Mouse (Mus musculus) cerebellum, adult 18-20 months (tissue): ENCODE data around the gene Emc7.

Source experiments
- DNase-seq, 2 experiments: peaks; one replicate each; pipeline ENCODE4 v3.0.0; 2021

Gene Emc7

DNA sequence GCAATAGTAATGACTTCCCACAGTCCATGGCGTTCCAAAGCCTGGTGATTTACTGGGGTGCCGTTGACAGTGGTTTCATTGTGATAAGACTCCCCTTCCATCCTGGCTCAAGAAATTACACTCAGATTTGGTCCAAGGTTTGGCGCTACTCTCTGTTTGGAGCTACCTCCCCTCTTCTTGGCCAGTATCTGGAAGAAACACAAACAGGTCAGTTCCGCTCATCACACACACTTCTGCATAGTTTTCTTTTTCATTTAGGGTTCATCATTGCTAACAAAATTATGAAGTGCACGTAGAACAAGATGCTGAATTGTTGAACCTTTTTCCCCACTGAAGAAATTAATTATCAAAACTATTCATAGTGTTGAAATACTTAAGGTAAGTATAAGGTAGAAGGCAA, 25.9 kb downstream of the Emc7 start, which contains the start of gene Chrm5:
Chrm5 (minus strand) TSS at position 101 of the 400 bp plus-strand sequence.
- no peak for DNase-seq

DNA sequence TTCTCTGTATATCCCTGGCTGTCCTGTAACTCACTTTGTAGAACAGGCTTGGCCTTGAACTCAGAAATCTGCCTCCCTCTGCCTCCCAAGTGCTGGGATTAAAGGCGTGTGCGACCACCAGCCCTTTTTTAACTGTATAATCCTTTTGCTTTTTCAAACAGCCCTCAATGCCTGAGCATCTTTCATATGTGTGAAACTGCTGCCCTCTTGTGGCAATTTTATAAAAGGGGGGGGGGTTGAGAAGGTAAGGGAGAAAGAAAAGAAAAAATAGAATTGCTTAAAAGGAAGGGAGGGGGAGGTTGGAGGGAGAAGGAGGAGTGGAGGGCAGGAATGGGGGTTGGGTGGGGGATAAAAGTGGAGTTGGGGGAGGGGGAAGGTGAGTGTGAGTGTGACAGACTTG, 26.8 kb downstream of the Emc7 start:
- DNase-seq = no peak

DNA sequence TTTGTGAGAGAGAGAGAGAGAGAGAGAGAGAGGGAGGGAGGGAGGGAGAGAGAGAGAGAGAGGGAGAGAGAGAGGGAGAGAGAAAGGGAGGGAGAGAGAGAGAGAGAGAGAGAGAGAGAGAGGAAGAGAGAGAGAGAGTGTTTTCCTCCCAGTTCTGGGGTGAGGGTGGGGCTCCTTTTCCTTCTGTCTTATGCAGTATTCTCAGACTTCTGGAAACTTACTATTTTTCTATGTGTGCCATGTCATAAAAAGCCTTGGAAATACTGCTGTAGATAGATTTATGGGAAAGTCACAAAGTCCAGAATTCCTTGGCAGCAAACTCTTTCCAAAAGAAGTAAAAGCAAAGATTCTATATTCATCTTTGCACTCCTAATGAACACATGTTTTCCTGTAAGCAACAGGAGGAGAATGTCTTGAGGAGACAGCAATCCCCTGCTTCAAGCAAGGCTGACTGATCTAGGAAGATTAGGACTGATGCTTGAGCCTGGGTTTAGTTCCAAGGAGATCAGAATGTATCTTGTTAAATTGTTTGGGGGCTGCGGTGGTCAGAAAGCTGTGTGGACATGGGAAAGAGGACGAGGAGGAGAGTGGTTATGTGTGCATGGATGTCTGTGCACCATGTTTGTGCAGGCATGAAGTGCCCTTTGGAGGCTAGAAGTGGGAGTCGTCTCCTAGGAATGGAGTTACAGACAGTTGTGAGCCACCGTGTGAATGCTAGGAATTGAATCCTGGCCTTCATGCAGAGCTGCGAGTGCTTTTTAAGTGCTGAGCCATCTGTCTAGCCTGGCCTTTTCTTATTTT, 27.9 kb downstream of the Emc7 start:
- no peak for DNase-seq

DNA sequence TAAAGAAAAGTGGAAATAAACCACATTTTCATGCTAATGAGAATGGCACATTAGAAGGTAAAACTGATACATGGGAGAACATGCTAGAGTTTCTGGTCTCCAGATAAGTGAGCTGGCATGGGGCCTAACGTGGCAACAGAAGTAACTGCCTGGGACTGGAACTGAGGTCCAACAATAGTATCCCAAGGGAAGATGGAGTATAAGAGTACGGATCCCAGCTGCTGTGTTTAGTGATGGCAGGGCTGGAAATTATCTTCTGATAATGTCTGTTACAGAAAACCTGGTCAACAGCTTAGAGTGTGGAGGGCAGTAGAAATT, 28.5 kb downstream of the Emc7 start:
- no peak for DNase-seq

DNA sequence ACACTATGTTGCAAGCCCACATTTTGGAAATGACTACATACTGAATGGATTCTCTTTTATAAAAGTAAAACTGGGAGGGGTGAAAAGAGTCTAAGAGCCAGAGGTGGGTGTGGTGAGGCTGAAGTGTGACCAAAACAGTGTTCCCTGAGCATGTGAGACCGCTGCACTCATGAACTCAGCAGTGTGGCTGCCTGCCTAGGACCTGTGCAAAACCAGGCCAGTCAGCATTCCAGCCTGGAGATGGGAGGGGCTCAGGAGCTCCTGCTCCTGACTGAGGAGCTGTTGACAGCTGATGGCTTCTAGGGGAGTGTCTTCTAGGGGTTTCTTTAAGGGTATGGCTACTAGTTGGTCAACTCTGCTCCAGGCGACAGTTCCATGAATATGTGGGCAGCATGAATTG, 30.1 kb downstream of the Emc7 start:
- DNase-seq = no peak

DNA sequence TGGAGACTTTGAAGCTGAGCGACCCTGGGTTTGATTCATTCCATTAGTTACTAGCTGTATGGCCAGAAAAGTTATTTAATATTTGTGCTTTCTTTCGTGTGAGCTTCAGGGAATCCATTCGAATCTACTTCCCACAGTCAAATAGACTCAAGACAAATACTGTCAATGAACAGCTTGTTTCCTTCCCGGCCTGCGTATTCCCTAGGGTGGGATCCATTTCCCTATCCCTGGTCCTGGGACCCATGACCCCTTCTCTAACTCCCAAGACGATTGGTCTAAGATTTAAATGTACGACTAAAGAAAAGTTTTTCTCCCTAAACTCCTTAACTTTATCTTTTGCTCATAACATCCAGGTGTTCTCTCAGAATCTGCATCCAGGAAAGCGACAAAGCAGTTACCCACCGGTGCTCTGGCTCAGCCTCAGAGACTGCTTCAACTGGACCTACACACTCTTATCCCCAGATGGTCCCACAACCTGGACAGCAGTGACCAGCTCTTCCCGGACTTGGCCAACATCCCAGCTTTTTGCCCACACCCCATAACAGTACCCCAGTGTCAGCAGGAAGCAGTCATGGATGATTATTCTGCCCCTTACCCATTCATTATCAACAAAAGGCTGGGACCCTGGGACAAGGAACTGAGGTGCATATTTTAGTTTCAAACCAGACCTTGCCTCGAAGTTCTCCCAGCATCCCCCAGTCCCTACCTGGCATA, 35.8 kb downstream of the Emc7 start:
- DNase-seq = no peak

DNA sequence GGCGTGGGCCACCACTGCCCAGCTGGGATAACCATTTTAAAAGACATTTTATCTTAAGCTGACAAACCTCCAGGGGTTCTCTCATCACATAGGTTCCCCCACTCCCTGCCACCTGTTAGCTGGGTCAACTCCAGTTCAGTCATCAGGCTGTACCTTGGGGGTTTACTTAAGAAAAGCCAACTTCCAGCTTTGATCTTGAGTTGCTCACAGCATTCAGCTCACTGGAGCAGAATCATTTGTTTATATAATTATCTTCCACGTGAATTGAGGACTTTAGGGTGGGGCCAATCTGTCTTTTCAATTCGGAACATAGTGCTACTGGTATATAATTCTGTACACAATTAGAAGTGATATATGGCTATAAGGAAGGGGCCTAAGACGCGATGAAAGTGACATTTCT, 36.8 kb downstream of the Emc7 start:
- DNase-seq = no peak

DNA sequence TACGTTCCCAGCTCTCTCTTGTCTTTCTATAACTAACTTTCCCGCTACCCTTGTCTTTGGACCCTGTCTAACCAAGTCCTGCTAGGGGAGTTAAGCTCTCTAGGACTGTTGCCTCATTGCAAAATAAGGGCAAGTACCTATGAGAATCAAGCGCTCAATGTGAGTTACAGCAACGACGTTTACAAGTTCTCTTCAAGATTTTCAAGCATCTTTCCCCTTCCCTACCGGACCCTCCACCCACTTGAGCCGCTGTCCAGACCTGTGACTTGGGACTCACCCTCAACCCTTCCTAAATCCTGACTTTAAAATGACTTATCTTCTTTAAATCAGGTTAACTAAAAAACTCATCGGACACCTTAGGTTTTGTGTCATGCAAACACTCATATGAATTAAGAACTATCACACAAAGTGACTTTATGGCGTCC, 37.6 kb downstream of the Emc7 start:
- DNase-seq = no peak

DNA sequence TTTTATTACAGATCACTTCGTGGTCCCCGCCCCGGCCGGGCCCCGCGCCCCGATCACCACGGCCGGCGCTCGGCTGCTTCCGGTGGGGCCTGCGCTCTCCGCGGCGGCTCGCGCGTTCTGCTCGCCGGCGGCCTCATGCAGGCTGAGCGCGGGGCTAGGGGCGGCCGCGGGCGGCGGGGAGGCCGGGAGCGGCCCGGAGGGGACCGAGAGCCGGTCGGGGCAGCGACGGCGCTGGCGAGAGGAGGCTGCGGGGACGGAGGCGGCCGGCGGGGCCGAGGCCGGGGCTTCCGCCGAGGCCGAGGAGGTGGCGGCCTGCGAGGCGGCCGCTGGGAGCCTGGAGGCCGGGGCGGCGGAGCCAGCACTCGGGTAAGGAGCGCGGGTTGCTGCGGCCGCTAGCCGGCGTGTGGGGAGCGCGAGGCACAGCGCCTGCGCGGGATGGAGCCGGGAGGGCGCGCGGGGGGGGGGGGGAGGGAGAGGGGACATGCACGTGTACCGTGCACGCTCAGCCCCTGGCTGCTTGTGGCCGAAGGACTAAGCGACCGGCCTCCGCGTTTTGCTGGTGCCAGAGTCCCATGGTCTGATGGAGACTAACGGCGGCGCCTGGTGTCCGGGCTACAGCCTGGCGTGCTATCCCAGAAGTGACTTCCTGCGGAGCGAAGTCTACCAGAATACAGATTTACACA, 38.2 kb downstream of the Emc7 start, which contains the start of gene Aven:
Aven (plus strand) TSS at position 109 of the 683 bp plus-strand sequence.
- peak; percentile 82 to 93 for DNase-seq

DNA sequence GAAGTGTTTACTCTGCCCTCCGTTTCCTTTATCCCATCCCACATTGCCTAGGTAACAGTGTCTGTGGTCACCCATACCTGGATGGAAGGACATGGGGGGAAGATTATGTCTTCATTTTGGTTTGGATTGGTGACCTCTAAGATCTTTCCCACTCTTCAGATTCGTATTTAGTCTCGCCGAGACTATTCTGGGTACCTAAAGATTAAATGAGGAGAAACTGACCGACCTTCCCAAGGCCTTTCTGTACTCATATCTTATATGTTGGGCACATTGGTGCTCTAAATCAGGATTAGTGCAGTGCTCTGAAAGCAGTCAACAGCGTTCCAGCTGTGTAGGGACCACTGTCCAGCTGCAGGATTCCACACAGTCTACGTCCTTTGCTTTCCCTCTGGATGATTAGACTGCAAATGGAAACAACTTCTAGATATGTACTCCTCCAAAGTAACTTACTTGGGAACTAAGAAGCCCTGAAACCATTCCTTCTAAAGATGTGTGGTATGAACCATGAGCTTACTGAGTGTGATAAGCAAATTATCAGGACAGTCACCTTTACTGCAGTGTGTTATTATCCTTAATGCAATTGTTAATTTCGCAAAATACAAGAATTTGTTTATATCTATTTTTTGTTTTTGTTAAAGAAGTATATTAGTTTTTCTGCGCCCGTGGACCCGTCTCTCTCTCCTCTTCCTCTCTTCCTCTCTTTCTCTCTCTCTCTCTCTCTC, 38.9 kb downstream of the Emc7 start:
- DNase-seq = no peak

DNA sequence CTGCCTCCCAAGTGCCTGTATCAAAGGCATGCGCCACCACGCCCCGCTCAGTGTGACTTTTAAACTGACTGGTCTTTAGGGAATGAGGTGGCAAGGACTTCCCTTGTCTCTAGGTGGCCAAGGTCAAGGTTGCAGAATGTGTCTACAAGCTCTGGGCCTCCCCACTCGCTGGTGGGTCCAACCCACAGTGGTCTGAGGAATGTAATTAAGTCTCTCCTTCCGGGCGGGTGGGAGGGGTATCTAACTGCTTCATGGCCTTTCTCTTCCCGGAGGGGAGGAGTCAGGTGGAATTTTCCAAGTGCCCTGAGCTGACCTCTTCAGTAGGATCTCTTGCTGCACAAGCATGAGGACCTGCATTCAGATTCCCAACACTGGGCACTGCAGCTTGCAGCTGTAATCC, 43.1 kb downstream of the Emc7 start:
- DNase-seq = no peak

DNA sequence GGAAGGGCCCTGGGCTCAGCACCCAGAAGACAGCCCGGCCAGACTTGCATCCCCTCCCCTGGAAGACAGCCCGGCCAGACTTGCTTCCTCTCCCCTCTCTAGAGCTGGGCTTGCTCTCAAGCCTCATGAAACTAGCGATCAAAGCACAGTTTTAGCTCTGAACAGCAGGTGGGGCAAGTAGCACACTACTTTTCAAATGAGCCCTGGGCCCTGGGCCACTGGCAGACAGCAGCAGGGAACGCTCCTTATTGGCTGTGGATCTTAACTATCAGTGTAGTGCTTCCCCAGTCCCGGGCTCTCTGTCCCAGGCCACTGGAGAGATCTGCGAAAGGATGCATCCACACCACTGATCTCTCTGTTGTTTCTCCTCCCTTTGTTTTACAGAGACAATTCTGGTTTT, 46.4 kb downstream of the Emc7 start:
- DNase-seq = peak; percentile 45 to 55

DNA sequence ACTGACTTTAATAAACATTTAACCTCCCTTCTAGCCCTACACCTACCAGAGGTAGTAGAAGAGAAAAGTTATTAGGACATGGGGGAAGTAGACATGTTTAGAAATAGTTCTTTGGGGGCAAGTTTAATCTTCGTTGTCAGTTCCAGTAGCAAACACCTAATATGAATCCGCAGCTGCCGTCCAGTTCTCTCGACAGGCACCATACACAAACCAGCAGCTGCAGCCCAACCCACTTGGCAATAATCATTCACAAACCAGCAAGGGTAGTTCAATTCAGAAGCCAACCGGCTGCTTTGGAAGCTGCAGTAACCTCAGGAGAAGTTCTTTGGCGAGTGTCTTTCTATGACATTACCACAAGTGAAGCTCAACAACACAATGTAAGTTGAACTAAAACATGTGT, 49.2 kb downstream of the Emc7 start:
- DNase-seq = no peak

DNA sequence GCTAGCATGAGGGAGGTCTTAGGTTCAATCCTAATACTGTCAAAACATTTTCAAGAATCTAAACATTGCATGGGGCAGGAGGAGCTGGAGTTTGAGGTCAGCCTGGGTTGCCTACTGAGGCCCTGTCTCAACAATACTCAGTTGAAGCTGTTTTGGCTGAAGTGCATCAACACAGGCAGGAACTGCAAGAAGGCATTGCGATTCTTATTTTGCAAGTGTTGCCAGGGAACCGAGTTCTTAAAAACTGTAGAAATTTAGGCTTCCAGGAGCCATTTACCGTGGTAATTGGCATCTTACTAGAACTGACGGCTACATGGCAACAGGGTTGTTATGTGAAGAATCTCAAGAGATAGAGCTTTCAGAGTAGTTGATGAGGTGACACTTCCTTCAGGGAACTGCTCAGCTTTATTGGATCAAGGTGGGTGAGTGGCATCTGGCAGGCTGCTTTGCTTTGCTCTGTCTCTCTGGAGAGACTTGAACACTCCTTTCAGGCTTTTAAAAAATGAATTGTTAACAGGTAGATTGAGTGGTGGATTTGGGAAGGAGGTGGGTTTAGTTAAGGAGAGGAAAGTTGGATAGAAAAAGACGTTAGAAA, 52.1 kb downstream of the Emc7 start:
- no peak for DNase-seq

DNA sequence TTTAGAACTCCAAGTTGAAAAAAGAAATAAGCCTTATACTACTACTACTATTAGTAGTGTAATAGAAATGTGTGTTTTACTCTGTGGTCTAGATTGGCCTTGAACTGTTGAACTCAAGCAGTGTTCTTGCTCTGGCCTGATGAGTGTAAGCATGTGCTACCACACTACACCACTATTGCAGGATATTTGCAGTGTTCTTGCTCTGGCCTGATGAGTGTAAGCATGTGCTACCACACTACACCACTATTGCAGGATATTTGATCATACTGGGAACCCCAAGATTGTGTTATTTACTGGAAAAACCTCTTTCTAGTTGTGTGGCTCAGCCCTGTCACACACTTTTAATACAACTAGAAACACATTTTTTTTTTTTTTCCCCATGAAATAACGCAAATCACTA, 52.6 kb downstream of the Emc7 start:
- no peak for DNase-seq

DNA sequence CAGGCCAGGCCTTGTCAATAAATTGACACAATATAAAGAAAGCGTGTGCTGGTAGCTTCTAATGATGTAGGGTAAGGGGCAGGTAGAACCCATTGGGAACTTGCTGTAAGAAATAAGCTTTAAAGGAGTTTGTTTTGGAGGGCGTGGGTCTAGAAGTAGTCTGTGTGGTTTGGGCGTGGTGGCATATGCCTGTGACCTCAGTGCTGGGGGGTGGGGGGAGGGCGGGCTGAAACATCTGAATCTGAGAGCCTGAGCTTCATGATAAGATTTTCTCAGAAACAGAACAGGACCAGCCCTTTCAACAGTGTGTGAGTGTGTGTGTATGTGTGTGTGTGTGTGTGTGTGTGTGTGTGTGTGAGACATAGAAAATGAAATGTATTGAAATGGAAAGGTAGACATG, 55.3 kb downstream of the Emc7 start:
- no peak for DNase-seq

DNA sequence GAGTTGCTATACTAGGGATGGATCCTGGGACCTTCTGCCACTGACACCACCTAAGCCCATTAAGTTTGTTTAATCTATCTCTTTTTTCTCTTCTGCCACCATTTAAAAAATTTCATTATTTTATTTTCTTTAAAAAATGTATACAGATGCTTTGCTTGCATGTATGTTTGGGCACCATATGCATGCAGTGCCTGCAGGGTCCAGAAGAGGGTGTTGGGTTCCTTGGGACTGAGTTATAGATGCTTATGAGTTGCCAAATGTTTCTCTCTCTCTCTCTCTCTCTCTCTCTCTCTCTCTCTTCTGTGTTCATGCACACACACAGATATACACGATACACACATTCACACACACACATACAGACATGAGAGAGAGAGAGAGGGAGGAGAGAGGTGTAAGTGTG, 58.2 kb downstream of the Emc7 start:
- DNase-seq = no peak

DNA sequence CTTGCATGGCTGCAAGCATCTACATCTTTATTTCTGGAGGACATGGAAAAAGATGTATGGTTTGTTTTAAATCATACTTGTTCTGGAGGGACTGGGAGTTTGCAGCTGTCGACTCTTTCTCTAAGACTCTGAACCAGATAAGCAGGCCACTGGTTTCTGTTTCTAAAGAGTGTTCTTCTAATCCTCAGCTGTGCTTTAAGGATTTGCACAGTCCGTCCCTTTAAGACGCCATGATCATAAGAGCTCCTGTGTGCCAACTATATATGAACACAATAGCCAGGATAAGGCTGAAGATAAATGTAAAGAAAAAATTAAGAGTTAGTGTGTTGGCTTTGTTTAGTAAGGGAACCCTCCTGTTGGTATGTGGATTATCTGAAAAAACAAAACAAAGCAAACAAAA, 61.9 kb downstream of the Emc7 start:
- no peak for DNase-seq

DNA sequence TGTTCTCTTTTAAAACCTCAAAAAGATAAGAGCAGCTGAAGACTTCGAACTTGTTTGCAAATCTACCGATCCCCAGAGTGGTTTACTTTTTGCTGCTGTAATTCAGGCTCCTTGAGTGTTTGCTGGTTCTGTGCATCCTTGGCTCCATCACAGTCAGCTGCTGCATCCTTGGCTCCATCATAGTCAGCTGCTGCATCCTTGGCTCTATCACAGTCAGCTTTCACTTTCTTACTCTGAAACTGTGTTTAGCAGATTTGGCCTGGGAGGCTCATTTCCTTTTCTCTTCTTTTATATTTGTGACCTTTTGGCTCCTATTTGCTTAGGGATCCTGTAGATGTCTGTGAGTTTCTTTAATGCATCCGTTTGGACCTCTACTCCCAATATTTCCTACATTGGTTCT, 62.4 kb downstream of the Emc7 start:
- DNase-seq = no peak

DNA sequence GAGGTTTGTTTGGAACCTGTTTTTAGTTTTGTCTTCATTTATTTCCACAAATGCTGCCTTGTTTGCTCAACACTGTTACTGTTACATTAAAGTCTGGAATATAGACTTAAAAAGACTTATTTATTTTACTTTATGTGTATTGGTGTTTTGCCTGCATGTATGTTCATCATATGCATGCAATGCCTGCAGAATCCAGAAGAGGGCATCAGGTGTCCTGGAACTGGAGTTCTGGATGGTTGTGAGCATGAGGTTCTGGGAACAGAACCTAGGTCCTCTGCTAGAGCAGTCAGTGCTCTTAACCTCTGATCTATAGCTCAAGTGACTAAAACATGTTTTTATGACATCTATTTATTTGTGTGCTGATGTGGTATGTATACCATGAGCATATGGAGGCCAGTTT, 63.7 kb downstream of the Emc7 start:
- no peak for DNase-seq

DNA sequence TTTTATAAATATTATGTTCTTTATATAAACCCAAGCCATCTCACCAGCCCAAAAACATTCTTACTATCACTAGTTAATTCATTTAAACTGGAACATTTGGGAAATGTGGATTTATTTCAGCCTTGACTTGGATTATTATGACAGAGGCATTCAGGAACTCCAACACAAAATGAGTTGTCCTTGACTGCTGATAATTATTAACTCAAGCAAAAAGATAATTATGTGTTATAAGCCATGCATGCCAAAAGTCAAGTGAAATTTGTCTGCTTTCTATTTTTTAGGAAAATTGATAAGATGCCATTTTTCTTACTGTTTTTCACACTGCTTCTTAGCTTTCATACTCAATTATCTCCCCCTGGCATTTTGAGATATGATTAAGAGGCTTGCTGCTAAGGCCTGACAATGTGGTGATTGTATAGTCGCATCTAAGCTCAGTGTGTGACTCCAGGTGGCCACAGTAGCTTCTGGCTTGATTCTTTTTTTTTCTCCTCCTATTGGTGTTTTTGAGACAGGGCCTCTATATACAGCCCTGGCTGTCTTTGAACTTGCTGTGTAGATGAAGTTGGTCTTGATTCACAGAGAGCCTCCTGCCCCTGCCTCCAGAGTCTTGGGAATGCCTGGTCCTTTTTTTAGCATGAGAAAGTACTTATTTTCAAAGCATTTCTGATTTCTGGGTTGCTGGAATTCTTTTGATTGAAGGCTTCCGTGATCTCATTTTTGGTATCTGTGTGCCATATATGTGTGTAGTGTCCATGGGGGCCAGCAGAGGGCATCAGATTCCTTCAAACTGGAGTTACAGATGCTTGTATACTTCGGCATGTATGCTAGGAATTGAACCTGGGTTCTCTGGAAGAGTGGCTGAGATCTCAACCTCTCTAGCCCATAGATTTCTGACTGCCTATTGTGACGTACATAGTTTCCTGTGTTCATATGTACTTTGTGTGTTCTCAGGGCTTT, 66.0 kb downstream of the Emc7 start:
- DNase-seq = no peak
